Mouse (Mus musculus) lung, embryonic 15.5 days (tissue): ENCODE measurements at regions not wholly inside any gene's neighbourhood (a gene's known extent, or its start where the extent isn't known, plus 50 kb on each side); places are given as distances from the start of the nearest gene placed in this dataset.

Experiments used
- ATAC-seq: fragments of 200-750 bp; cut with Nextera tagmentation; 2 replicates; pipeline ENCODE4 v1.8.0; 2017; ENCODE audit warnings: moderate number of reproducible peaks, borderline replicate concordance; ENCODE audit not compliant: low FRiP score, low TSS enrichment; ENCODE audit errors: extremely low read depth
- H3K27ac ChIP-seq: fragments of 300-500 bp; sonication (generic); 2 replicates; pipeline ENCODE4 v1.5.1; 2015; ENCODE audit warnings: moderate library complexity, mild to moderate bottlenecking, inconsistent platforms
- H3K27me3 ChIP-seq: fragments of 300-500 bp; sonication (generic); 2 replicates; pipeline ENCODE4 v1.6.1; 2015; ENCODE audit warnings: inconsistent platforms
- H3K36me3 ChIP-seq: fragments of 300-500 bp; sonication (generic); 2 replicates; pipeline ENCODE4 v1.6.1; 2015; ENCODE audit warnings: inconsistent platforms
- H3K4me1 ChIP-seq: fragments of 300-500 bp; sonication (generic); 2 replicates; pipeline ENCODE4 v1.6.1; 2015; ENCODE audit warnings: inconsistent platforms
- H3K4me2 ChIP-seq: fragments of 300-500 bp; sonication (generic); 2 replicates; pipeline ENCODE4 v1.6.1; 2015; ENCODE audit warnings: inconsistent platforms, mild to moderate bottlenecking, moderate library complexity
- H3K4me3 ChIP-seq: fragments of 300-500 bp; sonication (generic); 2 replicates; pipeline ENCODE4 v1.5.1; 2015; ENCODE audit warnings: mild to moderate bottlenecking, inconsistent platforms
- H3K9ac ChIP-seq: fragments of 300-500 bp; sonication (generic); 2 replicates; pipeline ENCODE4 v1.6.1; 2015; ENCODE audit warnings: inconsistent platforms
- H3K9me3 ChIP-seq: fragments of 300-500 bp; sonication (generic); 2 replicates; pipeline ENCODE4 v1.6.1; 2016; ENCODE audit warnings: inconsistent platforms
- WGBS: fragments of 180-500 bp; shearing (Covaris S2); methylation state at CpG from one replicate; pipeline ENCODE4 v1.1.7; 2015; 5-methylcytosine and 5-hydroxymethylcytosine counted together

- no peak overlapping the region for H3K9ac ChIP-seq
- no peak for ATAC-seq
- H3K4me2 ChIP-seq, result no peak overlapping the region
- no peaks in the 10 kb centered on the region for H3K36me3 ChIP-seq
- H3K4me3 ChIP-seq, result no peak overlapping the region
- WGBS, result 52% methylated on average over 4 of the region's 4 CpGs
- no peaks in the 10 kb centered on the region for H3K4me1 ChIP-seq
- no peaks in the 10 kb centered on the region for H3K27me3 ChIP-seq
- H3K27ac ChIP-seq, result no peak overlapping the region
- H3K9me3 ChIP-seq, result no peaks in the 10 kb centered on the region
These were observed 478.5 kb downstream of the Zfp704 start for GRCm38 (mm10) chr3:9131366-9131765.

- ATAC-seq, result no peak
- H3K9me3 ChIP-seq, result no peaks in the 10 kb centered on the region
- H3K9ac ChIP-seq, result no peak overlapping the region
- H3K27me3 ChIP-seq, result no peaks in the 10 kb centered on the region
- H3K4me3 ChIP-seq, result no peak overlapping the region
- H3K4me1 ChIP-seq, result no peaks in the 10 kb centered on the region
- H3K27ac ChIP-seq, result no peak overlapping the region
- WGBS, result 74% methylated on average over 4 of the region's 4 CpGs
- H3K4me2 ChIP-seq, result no peak overlapping the region
- H3K36me3 ChIP-seq, result no peaks in the 10 kb centered on the region
These were observed 481.5 kb downstream of the Zfp704 start for GRCm38 (mm10) chr3:9128407-9128806.

- Histone ChIP-seq H3K27ac (no peak overlapping the region), H3K9me3 (no peaks in the 10 kb centered on the region), H3K4me1 (no peaks in the 10 kb centered on the region), H3K4me3 (no peak overlapping the region), H3K9ac (no peak overlapping the region), H3K4me2 (no peak overlapping the region), H3K36me3 (no peaks in the 10 kb centered on the region), H3K27me3 (no peaks in the 10 kb centered on the region)
- no peak for ATAC-seq
- 42% methylated on average over 5 of the region's 5 CpGs for WGBS
These were observed 486.8 kb downstream of the Zfp704 start for GRCm38 (mm10) chr3:9123079-9123478.

- Histone ChIP-seq H3K9ac (no peak overlapping the region), H3K27me3 (no peaks in the 10 kb centered on the region), H3K4me3 (no peak overlapping the region), H3K9me3 (no peaks in the 10 kb centered on the region), H3K4me1 (no peaks in the 10 kb centered on the region), H3K4me2 (no peak overlapping the region), H3K27ac (no peak overlapping the region), H3K36me3 (no peaks in the 10 kb centered on the region)
- 79% methylated on average over 3 of the region's 3 CpGs for WGBS
- ATAC-seq, result no peak
These were observed 492.0 kb downstream of the Zfp704 start for GRCm38 (mm10) chr3:9117913-9118312.

GRCm38 (mm10) chr3:9113410-9113809 lies 496.5 kb downstream of the Zfp704 start:
- Histone ChIP-seq H3K36me3 (no peaks in the 10 kb centered on the region), H3K9ac (no peak overlapping the region), H3K27me3 (no peaks in the 10 kb centered on the region), H3K4me2 (no peak overlapping the region), H3K4me1 (0 out of 2 replicates have a peak, but pooled peaks cover 3% of the 10 kb centered on the region), H3K27ac (no peak overlapping the region), H3K4me3 (no peak overlapping the region), H3K9me3 (no peaks in the 10 kb centered on the region)
- ATAC-seq, result no peak
- WGBS, result 58% methylated on average over 5 of the region's 5 CpGs

GRCm38 (mm10) chr3:9110741-9111140 lies 499.1 kb downstream of the Zfp704 start:
- Histone ChIP-seq H3K27me3 (no peaks in the 10 kb centered on the region), H3K9me3 (no peaks in the 10 kb centered on the region), H3K9ac (no peak overlapping the region), H3K36me3 (no peaks in the 10 kb centered on the region), H3K4me2 (no peak overlapping the region), H3K27ac (no peak overlapping the region), H3K4me3 (no peak overlapping the region), H3K4me1 (0 out of 2 replicates have a peak, but pooled peaks cover 3% of the 10 kb centered on the region)
- WGBS, result 22% methylated on average over 11 of the region's 11 CpGs
- no peak for ATAC-seq

- H3K4me2 ChIP-seq, result no peak overlapping the region
- no peaks in the 10 kb centered on the region for H3K27me3 ChIP-seq
- no peak overlapping the region for H3K9ac ChIP-seq
- no peak overlapping the region for H3K4me3 ChIP-seq
- H3K4me1 ChIP-seq, result 0 out of 2 replicates have a peak, but pooled peaks cover 3% of the 10 kb centered on the region
- no peak overlapping the region for H3K27ac ChIP-seq
- ATAC-seq, result no peak
- 47% methylated on average over 8 of the region's 8 CpGs for WGBS
- no peaks in the 10 kb centered on the region for H3K36me3 ChIP-seq
- no peaks in the 10 kb centered on the region for H3K9me3 ChIP-seq
These were observed 499.9 kb downstream of the Zfp704 start for GRCm38 (mm10) chr3:9109991-9110390.

GRCm38 (mm10) chr3:9109485-9109884 lies 500.4 kb downstream of the Zfp704 start:
- Histone ChIP-seq H3K36me3 (no peaks in the 10 kb centered on the region), H3K27ac (no peak overlapping the region), H3K27me3 (no peaks in the 10 kb centered on the region), H3K9ac (no peak overlapping the region), H3K4me3 (no peak overlapping the region), H3K4me2 (no peak overlapping the region), H3K9me3 (no peaks in the 10 kb centered on the region), H3K4me1 (0 out of 2 replicates have a peak, but pooled peaks cover 3% of the 10 kb centered on the region)
- ATAC-seq, result no peak
- 87% methylated on average over 5 of the region's 5 CpGs for WGBS

GRCm38 (mm10) chr3:9107766-9108410 lies 502.0 kb downstream of the Zfp704 start:
- no peak for ATAC-seq
- Histone ChIP-seq H3K9ac (no peak overlapping the region), H3K4me2 (no peak overlapping the region), H3K27ac (no peak overlapping the region), H3K36me3 (no peaks in the 10 kb centered on the region), H3K4me1 (0 out of 2 replicates have a peak, but pooled peaks cover 3% of the 10 kb centered on the region), H3K4me3 (no peak overlapping the region), H3K9me3 (no peaks in the 10 kb centered on the region), H3K27me3 (no peaks in the 10 kb centered on the region)
- WGBS, result 72% methylated on average over 15 of the region's 15 CpGs

GRCm38 (mm10) chr3:9105191-9105926 lies 504.5 kb downstream of the Zfp704 start:
- 21% methylated on average over 8 of the region's 8 CpGs for WGBS

GRCm38 (mm10) chr3:9103456-9103855 lies 506.4 kb downstream of the Zfp704 start:
- Histone ChIP-seq H3K9ac (no peak overlapping the region), H3K4me1 (no peaks in the 10 kb centered on the region), H3K9me3 (no peaks in the 10 kb centered on the region), H3K4me3 (no peak overlapping the region), H3K36me3 (no peaks in the 10 kb centered on the region), H3K27me3 (no peaks in the 10 kb centered on the region), H3K4me2 (no peak overlapping the region), H3K27ac (no peak overlapping the region)
- 81% methylated on average over 6 of the region's 6 CpGs for WGBS
- no peak for ATAC-seq

More at GRCm38 (mm10) chr3:9105191-9105926, 504.5 kb downstream of the Zfp704 start:
- Histone ChIP-seq H3K4me2 (no peak overlapping the region), H3K27me3 (no peaks in the 10 kb centered on the region), H3K9me3 (no peaks in the 10 kb centered on the region), H3K27ac (no peak overlapping the region), H3K9ac (no peak overlapping the region), H3K4me1 (no peaks in the 10 kb centered on the region), H3K4me3 (no peak overlapping the region), H3K36me3 (no peaks in the 10 kb centered on the region)
- ATAC-seq, result no peak

- ATAC-seq, result 0 out of 2 replicates have a peak, but pooled peaks have one; percentile 24
- no peak overlapping the region for H3K4me3 ChIP-seq
- WGBS, result 37% methylated on average over 3 of the region's 3 CpGs
- no peaks in the 10 kb centered on the region for H3K36me3 ChIP-seq
- 0 out of 2 replicates have a peak overlapping the region, but pooled peaks have one; percentile 49 for H3K27ac ChIP-seq
- H3K4me1 ChIP-seq, result no peaks in the 10 kb centered on the region
- H3K9ac ChIP-seq, result no peak overlapping the region
- H3K9me3 ChIP-seq, result no peaks in the 10 kb centered on the region
- H3K27me3 ChIP-seq, result no peaks in the 10 kb centered on the region
- no peak overlapping the region for H3K4me2 ChIP-seq
These were observed 508.6 kb downstream of the Zfp704 start for GRCm38 (mm10) chr3:9101240-9101639.
